Mouse (Mus musculus): ENCODE measurements at regions not wholly inside any gene's neighbourhood (a gene's known extent, or its start where the extent isn't known, plus 50 kb on each side); places are given as distances from the start of the nearest gene placed in this dataset.

DNA sequence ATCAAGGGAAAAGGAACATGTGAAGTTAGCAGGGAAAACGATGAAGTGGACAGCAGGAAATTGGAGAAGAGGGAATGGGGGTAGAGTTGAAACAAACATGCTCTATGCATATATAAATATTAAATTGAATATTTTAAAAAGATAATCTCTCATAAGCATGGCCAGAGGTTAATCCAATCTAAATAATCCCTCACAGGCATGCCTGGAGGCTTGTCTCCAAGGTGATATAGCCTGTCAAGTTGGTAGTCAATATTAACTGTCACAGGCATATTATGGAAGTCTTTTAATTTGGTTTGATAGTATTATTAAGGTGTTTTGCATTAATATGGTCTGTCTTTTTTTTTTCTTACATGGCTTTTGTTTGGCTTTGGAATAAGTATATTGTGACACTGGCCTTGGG lies 396.1 kb upstream of the Smarca2 start:
- TF ChIP-seq POLR2A (IDR thresholded peaks at IDR 0.05; ENCODE audit: borderline replicate concordance, control insufficient read depth, low read depth, low read length) (no peak), CTCF (IDR thresholded peaks at IDR 0.05; ENCODE audit: control insufficient read depth, insufficient read depth, low read length) (no peak)

Data from bone marrow, adult 2 months (tissue).